8 mouse cellular contexts compared by ENCODE assay signal in the genomic region with DNA sequence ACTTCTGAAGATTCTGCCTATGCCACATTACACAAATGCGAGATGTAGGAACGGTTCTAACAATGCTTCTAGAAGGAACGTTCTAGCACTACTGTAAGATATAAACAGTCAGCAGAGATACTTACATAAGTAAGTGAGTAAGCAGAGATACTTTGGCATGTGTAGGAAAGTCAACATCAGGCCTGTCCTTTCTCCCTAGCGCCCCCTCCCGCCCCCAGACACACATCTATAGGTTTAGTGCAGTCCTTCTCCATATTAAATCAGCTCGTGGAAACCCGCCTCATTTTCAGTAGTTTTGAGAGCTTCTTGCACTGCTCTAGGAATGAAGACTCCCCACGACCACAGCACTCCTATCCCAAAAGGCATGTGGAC. TPM values are rescaled to one million over a fixed set of nuclear protein-coding genes. Genes with fewer than 3 reads are reported as not detected.
DNase-seq lines count a peak whose midpoint lies in the region; ATAC-seq lines count a peak whose summit lies in the region.

No protein-coding gene starts in this region.

- H3K36me3 ChIP-seq in kidney, embryonic 15.5 days: no peaks in the 10 kb centered on the region
- no peaks in the 10 kb centered on the region for H3K36me3 ChIP-seq in forebrain, embryonic 11.5 days (ENCODE audit: control insufficient read depth, insufficient read depth, low read length)

- WGBS in kidney, embryonic 15.5 days: 13% methylated on average over 8 of the region's 8 CpGs
- 15% methylated on average over 8 of the region's 8 CpGs for WGBS in forebrain, embryonic 11.5 days

- peak overlapping the region; percentile 58 for H3K4me3 ChIP-seq in kidney, embryonic 15.5 days (replicated peaks)
- peak overlapping the region; percentile 40 for H3K4me3 ChIP-seq in forebrain, embryonic 11.5 days (ENCODE audit: low read depth, low read length)

- ATAC-seq in kidney, embryonic 15.5 days (replicated peaks; ENCODE audit: low FRiP score): peak; percentile 38; the same call in 1 of the 2 replicates
- peak; percentile 47 for ATAC-seq in forebrain, embryonic 11.5 days (replicated peaks; ENCODE audit: low FRiP score)
- ATAC-seq in megakaryocyte, adult 5-6 weeks (ENCODE audit: poor library complexity, severe bottlenecking): peak; percentile 37

- peaks cover 6% of the 10 kb centered on the region; the same call in 1 of the 2 replicates for H3K27me3 ChIP-seq in kidney, embryonic 15.5 days
- 0 out of 2 replicates have a peak, but pooled peaks cover 2% of the 10 kb centered on the region for H3K27me3 ChIP-seq in forebrain, embryonic 11.5 days (ENCODE audit: control insufficient read depth, insufficient read depth, low read length)

- no peak for DNase-seq in kidney, adult 18-20 months
- DNase-seq in NIH3T3 (ENCODE audit: low read depth): peak; percentile 92
- DNase-seq in forebrain, embryonic 11.5 days (ENCODE audit: low spot score): peak; percentile 76
- peak; percentile 62 for DNase-seq in kidney, postnatal 10 days
- peak; percentile 49 for DNase-seq in spleen, adult 12 weeks (ENCODE audit: low spot score)
- no peak for DNase-seq in ovary, postnatal 10 days (ENCODE audit: low spot score)

- H3K9me3 ChIP-seq in kidney, embryonic 15.5 days (replicated peaks): no peaks in the 10 kb centered on the region
- no peaks in the 10 kb centered on the region for H3K9me3 ChIP-seq in forebrain, embryonic 11.5 days (ENCODE audit: control insufficient read depth, low read length)

- peak overlapping the region; percentile 81; the same call in 1 of the 2 replicates for H3K27ac ChIP-seq in kidney, embryonic 15.5 days
- H3K27ac ChIP-seq in forebrain, embryonic 11.5 days (ENCODE audit: low read depth, low read length): no peak overlapping the region

- H3K4me1 ChIP-seq in kidney, embryonic 15.5 days: peaks cover 12% of the 10 kb centered on the region
- H3K4me1 ChIP-seq in forebrain, embryonic 11.5 days (replicated peaks; ENCODE audit: control insufficient read depth, insufficient read depth, low read length): 0 out of 2 replicates have a peak, but pooled peaks cover 4% of the 10 kb centered on the region

- H3K4me2 ChIP-seq in kidney, embryonic 15.5 days: peak overlapping the region; percentile 87
- H3K4me2 ChIP-seq in forebrain, embryonic 11.5 days (ENCODE audit: low read depth, low read length, severe bottlenecking): peak overlapping the region; percentile 75

- H3K9ac ChIP-seq in kidney, embryonic 15.5 days: peak overlapping the region; percentile 56
- peak overlapping the region; percentile 69 for H3K9ac ChIP-seq in forebrain, embryonic 11.5 days (ENCODE audit: low read length)

RNA-seq across cellular contexts. Expression of a gene that starts 7.9 kb away (rescaled TPM):
- polyA plus RNA-seq in kidney, embryonic 15.5 days (2015; fragmentation: Nextera tagmentation; extraction: Ambion mirVana): 12.8 and 17.8 TPM in 2 replicates
- polyA plus RNA-seq in forebrain, embryonic 11.5 days (2014; fragmentation: Nextera tagmentation; extraction: Ambion mirVana): 24.1 and 28.7 TPM in 2 replicates
- total RNA-seq in megakaryocyte, adult 5-6 weeks (2015): 1,241 and 1,605 TPM in 2 replicates
- total RNA-seq in megakaryocyte, adult 5-6 weeks (2017): 11,779 and 12,958 TPM in 2 replicates

RNA-seq across cellular contexts. Expression of a gene that starts 9.0 kb away (rescaled TPM):
- 59.3 and 75.1 TPM in 2 replicates for polyA plus RNA-seq in kidney, embryonic 15.5 days (2015; fragmentation: Nextera tagmentation; extraction: Ambion mirVana)
- polyA plus RNA-seq in forebrain, embryonic 11.5 days (2014; fragmentation: Nextera tagmentation; extraction: Ambion mirVana): 99.6 and 105 TPM in 2 replicates
- 1,096 and 1,674 TPM in 2 replicates for total RNA-seq in megakaryocyte, adult 5-6 weeks (2015)
- total RNA-seq in megakaryocyte, adult 5-6 weeks (2017): 491 and 548 TPM in 2 replicates

RNA-seq across cellular contexts. Expression of a gene that starts 14.3 kb away (rescaled TPM):
- polyA plus RNA-seq in kidney, embryonic 15.5 days (2015; fragmentation: Nextera tagmentation; extraction: Ambion mirVana): 11.6 and 14.3 TPM in 2 replicates
- 6.8 and 7.5 TPM in 2 replicates for polyA plus RNA-seq in forebrain, embryonic 11.5 days (2014; fragmentation: Nextera tagmentation; extraction: Ambion mirVana)
- 187 and 212 TPM in 2 replicates for total RNA-seq in megakaryocyte, adult 5-6 weeks (2015)
- total RNA-seq in megakaryocyte, adult 5-6 weeks (2017): 175 TPM in 2 replicates

RNA-seq across cellular contexts. Expression of a gene that starts 16.4 kb away (rescaled TPM):
- polyA plus RNA-seq in kidney, embryonic 15.5 days (2015; fragmentation: Nextera tagmentation; extraction: Ambion mirVana): 1.7 TPM in 2 replicates
- polyA plus RNA-seq in forebrain, embryonic 11.5 days (2014; fragmentation: Nextera tagmentation; extraction: Ambion mirVana): 0.95 and 2.6 TPM in 2 replicates
- total RNA-seq in megakaryocyte, adult 5-6 weeks (2015): 15.7 and 25.4 TPM in 2 replicates
- total RNA-seq in megakaryocyte, adult 5-6 weeks (2017): 24.5 and 27.9 TPM in 2 replicates

RNA-seq across cellular contexts. Expression of a gene that starts 30.9 kb away (rescaled TPM):
- polyA plus RNA-seq in kidney, embryonic 15.5 days (2015; fragmentation: Nextera tagmentation; extraction: Ambion mirVana): 0.55 and 1.2 TPM in 2 replicates
- 2.3 TPM in 1 of 2 replicates, not detected in the other for polyA plus RNA-seq in forebrain, embryonic 11.5 days (2014; fragmentation: Nextera tagmentation; extraction: Ambion mirVana)
- 17.8 and 20.2 TPM in 2 replicates for total RNA-seq in megakaryocyte, adult 5-6 weeks (2015)
- 2.8 TPM in 1 of 2 replicates, not detected in the other for total RNA-seq in megakaryocyte, adult 5-6 weeks (2017)

Comparison
In these comparisons a context has a peak if more than half of its experiments do, and no peak if none do; other contexts are left out.
1. DNase-seq: peak in NIH3T3 (single experiment), forebrain, embryonic 11.5 days (single experiment), kidney, postnatal 10 days (single experiment) and spleen, adult 12 weeks (single experiment); none in kidney, adult 18-20 months (single experiment) and ovary, postnatal 10 days (single experiment).
2. Peak in every context shown above with its lines, with median percentiles within 50 percentile points of each other: ATAC-seq.